Comparison of ENCODE assay signal across 13 mouse cellular contexts in genomic region chr6:52206882-52207683, GRCm38 (mm10). TPM values are rescaled to one million over a fixed set of nuclear protein-coding genes. Genes with fewer than 3 reads are reported as not detected.
DNase-seq lines count a peak whose midpoint lies in the region; ATAC-seq and TF ChIP-seq lines count a peak whose summit lies in the region.
"Had no signal": no experiment of that assay in that cellular context is flagged by ENCODE, and none has a peak within 500 bp of the region (broad histone marks: within the 10 kb centered on the region; RNA-seq: fewer than 3 reads in every experiment).

No protein-coding gene starts in this region.

- H3K4me2 ChIP-seq in lung, postnatal 0 days (replicated peaks; ENCODE audit: low read depth, low read length): peak overlapping the region; percentile 55
- H3K4me2 ChIP-seq in hindbrain, postnatal 0 days (ENCODE audit: low read depth, low read length): 0 out of 2 replicates have a peak overlapping the region, but pooled peaks have one; percentile 19
- peak overlapping the region; percentile 91 for H3K4me2 ChIP-seq in limb, embryonic 14.5 days (replicated peaks; ENCODE audit: low read depth, low read length, severe bottlenecking)
- no peak overlapping the region for H3K4me2 ChIP-seq in forebrain, embryonic 14.5 days (ENCODE audit: low read length)
- H3K4me2 ChIP-seq: heart, embryonic 11.5 days had no signal

- no peak for DNase-seq in lung, postnatal 0 days (ENCODE audit: low spot score)
- DNase-seq in lung, adult 2 months: no peak
- DNase-seq in hindbrain, postnatal 0 days (ENCODE audit: low spot score): no peak
- no peak for DNase-seq in limb, embryonic 14.5 days (ENCODE audit: low spot score)
- DNase-seq in cerebellum, postnatal 25 days: no peak
- DNase-seq in forebrain, embryonic 14.5 days (ENCODE audit: low spot score): no peak
- no peak for DNase-seq in retina, postnatal 1 day
- DNase-seq: adrenal gland, postnatal 36 days; cerebellum, adult 11 months; gastrocnemius, adult 2 months; liver had no signal

- H3K27me3 ChIP-seq in lung, postnatal 0 days (replicated peaks; ENCODE audit: insufficient read depth, low read length): peaks cover 46% of the 10 kb centered on the region; the same call in 1 of the 2 replicates
- H3K27me3 ChIP-seq in hindbrain, postnatal 0 days (ENCODE audit: insufficient read depth, low read length): peaks cover 86% of the 10 kb centered on the region
- peaks cover 35% of the 10 kb centered on the region; the same call in 1 of the 2 replicates for H3K27me3 ChIP-seq in limb, embryonic 14.5 days (ENCODE audit: control insufficient read depth, insufficient read depth, low read length)
- H3K27me3 ChIP-seq in forebrain, embryonic 14.5 days (replicated peaks; ENCODE audit: control insufficient read depth, insufficient read depth, low read length): peaks cover 97% of the 10 kb centered on the region

- H3K4me3 ChIP-seq in lung, postnatal 0 days (ENCODE audit: low read depth, low read length): peak overlapping the region; percentile 1; the same call in 1 of the 2 replicates
- no peak overlapping the region for H3K4me3 ChIP-seq in lung, adult 2 months (replicated peaks; ENCODE audit: extremely low read depth, low read depth, low read length)
- H3K4me3 ChIP-seq in hindbrain, postnatal 0 days (ENCODE audit: low read length): no peak overlapping the region
- H3K4me3 ChIP-seq in limb, embryonic 14.5 days (replicated peaks; ENCODE audit: low read length): no peak overlapping the region
- H3K4me3 ChIP-seq in forebrain, embryonic 14.5 days (ENCODE audit: low read depth, low read length): no peak overlapping the region

- H3K36me3 ChIP-seq in lung, postnatal 0 days (ENCODE audit: insufficient read depth, low read length): no peaks in the 10 kb centered on the region
- H3K36me3 ChIP-seq in hindbrain, postnatal 0 days (ENCODE audit: insufficient read depth, low read length): no peaks in the 10 kb centered on the region
- peaks cover 35% of the 10 kb centered on the region for H3K36me3 ChIP-seq in limb, embryonic 14.5 days (ENCODE audit: control insufficient read depth, insufficient read depth, low read length)
- no peaks in the 10 kb centered on the region for H3K36me3 ChIP-seq in forebrain, embryonic 14.5 days (ENCODE audit: control insufficient read depth, insufficient read depth, low read length)

- H3K27ac ChIP-seq in lung, postnatal 0 days (ENCODE audit: low read length): 0 out of 2 replicates have a peak overlapping the region, but pooled peaks have one; percentile 59
- H3K27ac ChIP-seq in hindbrain, postnatal 0 days: no peak overlapping the region
- no peak overlapping the region for H3K27ac ChIP-seq in limb, embryonic 14.5 days (replicated peaks; ENCODE audit: low read depth, low read length)
- no peak overlapping the region for H3K27ac ChIP-seq in forebrain, embryonic 14.5 days (ENCODE audit: low read depth, low read length)

- H3K9me3 ChIP-seq in lung, postnatal 0 days (ENCODE audit: low read length): no peaks in the 10 kb centered on the region
- no peaks in the 10 kb centered on the region for H3K9me3 ChIP-seq in hindbrain, postnatal 0 days (ENCODE audit: low read length)
- H3K9me3 ChIP-seq in limb, embryonic 14.5 days (ENCODE audit: control insufficient read depth, low read length): no peaks in the 10 kb centered on the region
- no peaks in the 10 kb centered on the region for H3K9me3 ChIP-seq in forebrain, embryonic 14.5 days (replicated peaks; ENCODE audit: control insufficient read depth, low read length)

- ATAC-seq in lung, postnatal 0 days: no peak
- ATAC-seq in hindbrain, postnatal 0 days: no peak
- ATAC-seq in limb, embryonic 14.5 days (ENCODE audit: low FRiP score, low read depth): no peak
- no peak for ATAC-seq in forebrain, embryonic 14.5 days

- H3K4me1 ChIP-seq in lung, postnatal 0 days (ENCODE audit: insufficient read depth, low read depth, low read length): no peaks in the 10 kb centered on the region; the same call in 1 of the 2 replicates
- H3K4me1 ChIP-seq in lung, adult 2 months (ENCODE audit: control insufficient read depth, insufficient read depth, low read length): peaks cover 6% of the 10 kb centered on the region; the same call in 1 of the 2 replicates
- no peaks in the 10 kb centered on the region for H3K4me1 ChIP-seq in hindbrain, postnatal 0 days (ENCODE audit: insufficient read depth, low read length)
- peaks cover 64% of the 10 kb centered on the region for H3K4me1 ChIP-seq in limb, embryonic 14.5 days (ENCODE audit: control insufficient read depth, insufficient read depth, low read length)
- H3K4me1 ChIP-seq in forebrain, embryonic 14.5 days (ENCODE audit: control insufficient read depth, insufficient read depth, low read length): no peaks in the 10 kb centered on the region

- TF ChIP-seq CTCF in lung, postnatal 0 days (IDR thresholded peaks at IDR 0.05): no peak
- TF ChIP-seq CTCF in lung, adult 2 months (IDR thresholded peaks at IDR 0.05; ENCODE audit: insufficient read depth, low read length): no peak
- no peak for TF ChIP-seq CTCF in hindbrain, postnatal 0 days (IDR thresholded peaks at IDR 0.05; ENCODE audit: low read depth)

- 34% methylated on average over 4 of the region's 4 CpGs for WGBS in lung, postnatal 0 days
- 53% methylated on average over 4 of the region's 4 CpGs for WGBS in lung, adult 2 months
- 7% methylated on average over 4 of the region's 4 CpGs for WGBS in hindbrain, postnatal 0 days
- WGBS in limb, embryonic 14.5 days: 34% methylated on average over 4 of the region's 4 CpGs
- WGBS in forebrain, embryonic 14.5 days: 1% methylated on average over 4 of the region's 4 CpGs

- no peak for TF ChIP-seq EP300 in lung, postnatal 0 days (IDR thresholded peaks at IDR 0.05)

- no peak overlapping the region for H3K9ac ChIP-seq in lung, postnatal 0 days (replicated peaks; ENCODE audit: low read depth)
- H3K9ac ChIP-seq in hindbrain, postnatal 0 days (replicated peaks; ENCODE audit: low read length): no peak overlapping the region
- H3K9ac ChIP-seq in limb, embryonic 14.5 days (ENCODE audit: low read depth, low read length, severe bottlenecking): no peak overlapping the region
- no peak overlapping the region for H3K9ac ChIP-seq in forebrain, embryonic 14.5 days (ENCODE audit: low read length)

- TF ChIP-seq POLR2A in lung, adult 2 months (IDR thresholded peaks at IDR 0.05; ENCODE audit: borderline replicate concordance, extremely low read depth, low read depth, low read length): no peak
- TF ChIP-seq POLR2A in limb, embryonic 14.5 days (IDR thresholded peaks at IDR 0.05; ENCODE audit: borderline replicate concordance, extremely low read depth, insufficient read depth, insufficient read length): no peak

RNA-seq across cellular contexts. Expression of gene Hoxa6, which starts 1.4 kb away (rescaled TPM):
- polyA plus RNA-seq in lung, postnatal 0 days (2015; fragmentation: Nextera tagmentation; extraction: Ambion mirVana): 0.95 and 1.1 TPM in 2 replicates
- 1.7 and 2.3 TPM in 2 replicates for polyA plus RNA-seq in lung, adult 2 months (2012; rRNA removed)
- 12.3 and 25.8 TPM in 2 replicates for total RNA-seq in hindbrain, postnatal 0 days (2014; rRNA removed)
- 6.0 and 7.7 TPM in 2 replicates for polyA plus RNA-seq in hindbrain, postnatal 0 days (2015; fragmentation: Nextera tagmentation; extraction: Ambion mirVana)
- polyA plus RNA-seq in limb, embryonic 14.5 days (2012; rRNA removed): 3.9 and 4.3 TPM in 2 replicates
- polyA plus RNA-seq in limb, embryonic 14.5 days (2014; fragmentation: Nextera tagmentation; extraction: Ambion mirVana): 0.66 and 0.94 TPM in 2 replicates
- not detected in 2 replicates for polyA plus RNA-seq in forebrain, embryonic 14.5 days (2014; fragmentation: Nextera tagmentation; extraction: Ambion mirVana)
- total RNA-seq: layer of hippocampus, postnatal 14 days had no signal
- polyA plus RNA-seq: heart, embryonic 11.5 days had no signal

RNA-seq across cellular contexts. Expression of gene Hoxa5, which starts 2.7 kb away (rescaled TPM):
- polyA plus RNA-seq in lung, postnatal 0 days (2015; fragmentation: Nextera tagmentation; extraction: Ambion mirVana): 39.7 and 40.3 TPM in 2 replicates
- 29.1 and 46.9 TPM in 2 replicates for polyA plus RNA-seq in lung, adult 2 months (2012; rRNA removed)
- 99.2 and 108 TPM in 2 replicates for total RNA-seq in hindbrain, postnatal 0 days (2014; rRNA removed)
- polyA plus RNA-seq in hindbrain, postnatal 0 days (2015; fragmentation: Nextera tagmentation; extraction: Ambion mirVana): 81.7 and 89.4 TPM in 2 replicates
- 11.0 and 12.3 TPM in 2 replicates for polyA plus RNA-seq in limb, embryonic 14.5 days (2012; rRNA removed)
- 3.4 and 3.8 TPM in 2 replicates for polyA plus RNA-seq in limb, embryonic 14.5 days (2014; fragmentation: Nextera tagmentation; extraction: Ambion mirVana)
- 0.26 TPM in 1 of 2 replicates, not detected in the other for polyA plus RNA-seq in forebrain, embryonic 14.5 days (2014; fragmentation: Nextera tagmentation; extraction: Ambion mirVana)
- total RNA-seq: layer of hippocampus, postnatal 14 days had no signal

RNA-seq across cellular contexts. Expression of gene Hoxa3, which starts 6.1 kb away (rescaled TPM):
- polyA plus RNA-seq in lung, postnatal 0 days (2015; fragmentation: Nextera tagmentation; extraction: Ambion mirVana): 4.3 and 4.8 TPM in 2 replicates
- 12.8 and 13.4 TPM in 2 replicates for polyA plus RNA-seq in lung, adult 2 months (2012; rRNA removed)
- 8.7 and 9.8 TPM in 2 replicates for total RNA-seq in hindbrain, postnatal 0 days (2014; rRNA removed)
- polyA plus RNA-seq in hindbrain, postnatal 0 days (2015; fragmentation: Nextera tagmentation; extraction: Ambion mirVana): 7.9 and 8.8 TPM in 2 replicates
- 12.0 and 15.9 TPM in 2 replicates for polyA plus RNA-seq in limb, embryonic 14.5 days (2012; rRNA removed)
- polyA plus RNA-seq in limb, embryonic 14.5 days (2014; fragmentation: Nextera tagmentation; extraction: Ambion mirVana): 2.7 and 3.4 TPM in 2 replicates
- not detected in 2 replicates for polyA plus RNA-seq in forebrain, embryonic 14.5 days (2014; fragmentation: Nextera tagmentation; extraction: Ambion mirVana)
- total RNA-seq: layer of hippocampus, postnatal 14 days had no signal

RNA-seq across cellular contexts. Expression of gene Gm28308, which starts 6.1 kb away (rescaled TPM):
- not detected in 2 replicates for polyA plus RNA-seq in lung, postnatal 0 days (2015; fragmentation: Nextera tagmentation; extraction: Ambion mirVana)
- polyA plus RNA-seq in lung, adult 2 months (2012; rRNA removed): 0.37 and 0.39 TPM in 2 replicates
- total RNA-seq in hindbrain, postnatal 0 days (2014; rRNA removed): 0.83 and 2.2 TPM in 2 replicates
- polyA plus RNA-seq in hindbrain, postnatal 0 days (2015; fragmentation: Nextera tagmentation; extraction: Ambion mirVana): not detected in 2 replicates
- polyA plus RNA-seq in limb, embryonic 14.5 days (2012; rRNA removed): 3.2 and 4.6 TPM in 2 replicates
- 1.1 TPM in 1 of 2 replicates, not detected in the other for polyA plus RNA-seq in limb, embryonic 14.5 days (2014; fragmentation: Nextera tagmentation; extraction: Ambion mirVana)
- polyA plus RNA-seq in forebrain, embryonic 14.5 days (2014; fragmentation: Nextera tagmentation; extraction: Ambion mirVana): not detected in 2 replicates
- total RNA-seq: layer of hippocampus, postnatal 14 days had no signal
- polyA plus RNA-seq: heart, embryonic 11.5 days had no signal

RNA-seq across cellular contexts. Expression of gene Hoxa7, which starts 14.6 kb away (rescaled TPM):
- 7.5 and 8.7 TPM in 2 replicates for polyA plus RNA-seq in lung, postnatal 0 days (2015; fragmentation: Nextera tagmentation; extraction: Ambion mirVana)
- polyA plus RNA-seq in lung, adult 2 months (2012; rRNA removed): 6.6 and 8.3 TPM in 2 replicates
- total RNA-seq in hindbrain, postnatal 0 days (2014; rRNA removed): 2.6 and 2.9 TPM in 2 replicates
- polyA plus RNA-seq in hindbrain, postnatal 0 days (2015; fragmentation: Nextera tagmentation; extraction: Ambion mirVana): 1.3 and 3.9 TPM in 2 replicates
- polyA plus RNA-seq in limb, embryonic 14.5 days (2012; rRNA removed): 15.8 and 17.0 TPM in 2 replicates
- polyA plus RNA-seq in limb, embryonic 14.5 days (2014; fragmentation: Nextera tagmentation; extraction: Ambion mirVana): 8.9 and 10.1 TPM in 2 replicates
- not detected in 2 replicates for polyA plus RNA-seq in forebrain, embryonic 14.5 days (2014; fragmentation: Nextera tagmentation; extraction: Ambion mirVana)
